Mouse (Mus musculus) stomach, embryonic 15.5 days (tissue): ENCODE data around the gene Bach2. TPM values are rescaled to one million over a fixed set of nuclear protein-coding genes. Genes with fewer than 3 reads are reported as not detected.

Experiments
- ATAC-seq: fragments of 200-750 bp; cut with Nextera tagmentation; 2 replicates; pipeline ENCODE4 v1.8.0; 2017; ENCODE audit warnings: low read depth, moderate number of reproducible peaks, moderate TSS enrichment; ENCODE audit not compliant: insufficient read depth, low FRiP score
- H3K27ac ChIP-seq: fragments of 300-500 bp; sonication (generic); 2 replicates; pipeline ENCODE4 v1.5.1; 2015; ENCODE audit warnings: mild to moderate bottlenecking, inconsistent platforms
- H3K27me3 ChIP-seq: fragments of 300-500 bp; sonication (generic); replicated peaks from 2 replicates; pipeline ENCODE4 v1.6.1; 2015; ENCODE audit warnings: inconsistent platforms
- H3K36me3 ChIP-seq: fragments of 300-500 bp; sonication (generic); 2 replicates; pipeline ENCODE4 v1.6.1; 2015; ENCODE audit warnings: inconsistent platforms
- H3K4me1 ChIP-seq: fragments of 300-500 bp; sonication (generic); 2 replicates; pipeline ENCODE4 v1.6.1; 2015; ENCODE audit warnings: inconsistent platforms
- H3K4me2 ChIP-seq: fragments of 300-500 bp; sonication (generic); 2 replicates; pipeline ENCODE4 v1.6.1; 2015; ENCODE audit warnings: mild to moderate bottlenecking, inconsistent platforms
- H3K4me3 ChIP-seq: fragments of 300-500 bp; sonication (generic); replicated peaks from 2 replicates; pipeline ENCODE4 v1.5.1; 2015; ENCODE audit warnings: inconsistent platforms
- H3K9ac ChIP-seq: fragments of 300-500 bp; sonication (generic); 2 replicates; pipeline ENCODE4 v1.6.1; 2015; ENCODE audit warnings: inconsistent platforms
- H3K9me3 ChIP-seq: fragments of 300-500 bp; sonication (generic); 2 replicates; pipeline ENCODE4 v1.6.1; 2016; ENCODE audit warnings: inconsistent platforms
- WGBS: fragments of 180-500 bp; shearing (Covaris S2); methylation state at CpG from one replicate; pipeline ENCODE4 v1.1.7; 2015; 5-methylcytosine and 5-hydroxymethylcytosine counted together
- polyA plus RNA-seq: library from polyadenylated mRNA; unstranded; fragments of >200 nt; fragmentation: Nextera tagmentation; extraction: Ambion mirVana; gene quantifications from 2 replicates; pipeline ENCODE4 v1.2.1, GENCODE M21; 2015

Bach2 gene
- polyA plus RNA-seq, 1 experiment from 2014 or later: 5.2 TPM

GRCm38 (mm10) chr4:32245586-32245985, 7.0 kb downstream of the Bach2 start:
- 82% methylated on average over 6 of the region's 6 CpGs for WGBS
- H3K4me2 ChIP-seq: no peak overlapping the region
- H3K9ac ChIP-seq: no peak overlapping the region
- H3K4me3 ChIP-seq: no peak overlapping the region
- H3K36me3 ChIP-seq: no peaks in the 10 kb centered on the region
- no peak overlapping the region for H3K27ac ChIP-seq
- ATAC-seq: no peak
- H3K27me3 ChIP-seq: no peaks in the 10 kb centered on the region
- peaks cover 18% of the 10 kb centered on the region for H3K4me1 ChIP-seq
- H3K9me3 ChIP-seq: no peaks in the 10 kb centered on the region

- Histone ChIP-seq H3K36me3 (no peaks in the 10 kb centered on the region), H3K9ac (no peak overlapping the region), H3K4me3 (no peak overlapping the region), H3K27me3 (no peaks in the 10 kb centered on the region), H3K4me2 (no peak overlapping the region), H3K27ac (no peak overlapping the region), H3K4me1 (peaks cover 22% of the 10 kb centered on the region), H3K9me3 (no peaks in the 10 kb centered on the region)
- no peak for ATAC-seq
- 85% methylated on average over 6 of the region's 6 CpGs for WGBS
Measured at GRCm38 (mm10) chr4:32246020-32246419, 7.4 kb downstream of the Bach2 start.

DNA sequence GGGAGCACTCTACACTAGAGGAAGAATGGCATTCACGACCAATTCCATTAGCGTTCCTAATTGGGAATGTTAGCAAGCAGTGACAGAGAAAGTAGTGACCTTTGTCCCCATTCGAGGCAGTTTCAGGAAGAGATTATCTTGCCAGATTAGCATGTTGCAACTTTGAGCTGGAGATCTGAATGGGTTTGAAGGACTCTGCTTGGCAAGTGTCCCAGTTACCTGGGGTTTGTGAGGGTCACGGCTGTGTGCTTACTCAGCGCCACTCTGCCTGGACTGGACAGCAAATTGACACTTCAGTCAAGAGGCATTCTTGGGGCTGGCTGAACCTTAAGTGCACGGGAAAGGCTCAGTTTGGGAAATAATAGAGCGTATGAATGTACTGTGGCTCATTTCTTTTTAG, 8.2 kb downstream of the Bach2 start:
- H3K9ac ChIP-seq: no peak overlapping the region
- H3K36me3 ChIP-seq: no peaks in the 10 kb centered on the region
- H3K4me2 ChIP-seq: no peak overlapping the region
- no peak overlapping the region for H3K27ac ChIP-seq
- H3K4me1 ChIP-seq: peaks cover 25% of the 10 kb centered on the region
- no peak overlapping the region for H3K4me3 ChIP-seq
- 31% methylated on average over 7 of the region's 7 CpGs for WGBS
- no peaks in the 10 kb centered on the region for H3K27me3 ChIP-seq
- no peaks in the 10 kb centered on the region for H3K9me3 ChIP-seq
- ATAC-seq: no peak

DNA sequence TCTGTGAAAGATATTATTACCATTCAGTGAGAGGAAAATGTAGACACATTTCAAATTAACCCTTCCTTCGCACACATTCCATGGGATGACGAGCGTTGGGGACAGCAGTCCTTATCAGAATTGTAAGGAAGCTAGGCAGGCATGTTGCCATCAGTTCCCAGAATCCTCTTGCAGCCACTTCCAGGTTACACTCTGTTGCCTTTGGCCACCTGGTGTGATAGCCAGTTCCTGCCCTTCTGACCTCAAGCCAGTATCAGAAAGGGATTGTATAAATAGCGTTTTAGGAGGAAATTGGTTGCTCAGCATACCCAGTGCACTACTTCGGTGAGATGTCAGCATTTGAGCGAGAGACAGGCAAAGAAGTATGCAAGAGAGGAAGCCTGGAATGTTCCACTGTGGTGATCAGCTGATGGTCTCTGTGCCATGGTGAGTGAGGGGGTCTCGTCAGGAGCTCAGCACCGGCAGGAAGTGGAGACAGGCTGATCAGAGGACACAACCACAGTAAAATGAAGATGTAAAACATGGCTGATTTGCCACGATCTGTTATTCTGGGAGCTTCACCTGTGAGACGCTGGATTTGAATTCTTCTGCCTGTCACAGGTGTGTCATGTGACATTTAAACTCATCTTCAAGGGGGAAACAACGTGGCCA, 9.0 kb downstream of the Bach2 start:
- ATAC-seq: no peak
- Histone ChIP-seq H3K27ac (no peak overlapping the region), H3K4me2 (no peak overlapping the region)

GRCm38 (mm10) chr4:32248236-32248635, 9.6 kb downstream of the Bach2 start:
- Histone ChIP-seq H3K9me3 (no peaks in the 10 kb centered on the region), H3K9ac (no peak overlapping the region), H3K36me3 (no peaks in the 10 kb centered on the region), H3K27me3 (no peaks in the 10 kb centered on the region), H3K4me1 (peaks cover 25% of the 10 kb centered on the region), H3K4me3 (no peak overlapping the region), H3K4me2 (no peak overlapping the region), H3K27ac (no peak overlapping the region)
- WGBS: 33% methylated on average over 6 of the region's 6 CpGs
- peak; percentile 48; the same call in 1 of the 2 replicates for ATAC-seq

More for the DNA sequence above, 9.0 kb downstream of the Bach2 start:
- 64% methylated on average over 11 of the region's 11 CpGs for whole genome bisulfite sequencing
- Histone ChIP-seq H3K27me3 (no peaks in the 10 kb centered on the region), H3K36me3 (no peaks in the 10 kb centered on the region), H3K9ac (no peak overlapping the region), H3K4me3 (no peak overlapping the region), H3K4me1 (peaks cover 25% of the 10 kb centered on the region), H3K9me3 (no peaks in the 10 kb centered on the region)

DNA sequence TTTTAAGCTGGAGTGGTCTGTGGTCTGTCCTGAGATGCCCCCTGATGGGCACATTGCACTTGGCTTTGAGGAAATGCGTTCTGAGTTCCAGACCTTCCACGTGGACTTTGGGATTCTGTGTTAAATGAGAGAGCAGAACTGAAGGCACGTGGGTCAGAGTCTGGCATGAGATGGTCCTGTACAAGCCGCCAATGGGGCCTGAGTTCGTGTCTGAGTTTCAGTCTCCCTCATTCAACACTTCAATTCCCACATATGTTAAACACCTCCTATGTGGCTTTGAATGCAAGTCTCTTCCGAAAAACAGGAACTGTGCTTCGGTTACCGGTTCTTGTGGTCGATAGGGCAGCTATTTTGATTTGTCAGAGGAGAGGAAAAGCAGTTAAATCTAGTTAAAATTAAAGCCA, 10.4 kb downstream of the Bach2 start:
- Histone ChIP-seq H3K4me2 (no peak overlapping the region), H3K36me3 (no peaks in the 10 kb centered on the region), H3K4me1 (peaks cover 22% of the 10 kb centered on the region), H3K27ac (no peak overlapping the region), H3K9ac (no peak overlapping the region), H3K27me3 (no peaks in the 10 kb centered on the region), H3K9me3 (no peaks in the 10 kb centered on the region), H3K4me3 (no peak overlapping the region)
- 72% methylated on average over 9 of the region's 9 CpGs for WGBS
- no peak for ATAC-seq

GRCm38 (mm10) chr4:32249748-32250332, 11.2 kb downstream of the Bach2 start:
- H3K27ac ChIP-seq: peak overlapping the region; percentile 78
- peaks cover 22% of the 10 kb centered on the region for H3K4me1 ChIP-seq
- H3K36me3 ChIP-seq: no peaks in the 10 kb centered on the region
- H3K9ac ChIP-seq: no peak overlapping the region
- H3K9me3 ChIP-seq: no peaks in the 10 kb centered on the region
- no peaks in the 10 kb centered on the region for H3K27me3 ChIP-seq
- peak overlapping the region; percentile 49 for H3K4me2 ChIP-seq
- 65% methylated on average over 15 of the region's 15 CpGs for WGBS
- H3K4me3 ChIP-seq: peak overlapping the region; percentile 14; the same call in 1 of the 2 replicates
- no peak for ATAC-seq

DNA sequence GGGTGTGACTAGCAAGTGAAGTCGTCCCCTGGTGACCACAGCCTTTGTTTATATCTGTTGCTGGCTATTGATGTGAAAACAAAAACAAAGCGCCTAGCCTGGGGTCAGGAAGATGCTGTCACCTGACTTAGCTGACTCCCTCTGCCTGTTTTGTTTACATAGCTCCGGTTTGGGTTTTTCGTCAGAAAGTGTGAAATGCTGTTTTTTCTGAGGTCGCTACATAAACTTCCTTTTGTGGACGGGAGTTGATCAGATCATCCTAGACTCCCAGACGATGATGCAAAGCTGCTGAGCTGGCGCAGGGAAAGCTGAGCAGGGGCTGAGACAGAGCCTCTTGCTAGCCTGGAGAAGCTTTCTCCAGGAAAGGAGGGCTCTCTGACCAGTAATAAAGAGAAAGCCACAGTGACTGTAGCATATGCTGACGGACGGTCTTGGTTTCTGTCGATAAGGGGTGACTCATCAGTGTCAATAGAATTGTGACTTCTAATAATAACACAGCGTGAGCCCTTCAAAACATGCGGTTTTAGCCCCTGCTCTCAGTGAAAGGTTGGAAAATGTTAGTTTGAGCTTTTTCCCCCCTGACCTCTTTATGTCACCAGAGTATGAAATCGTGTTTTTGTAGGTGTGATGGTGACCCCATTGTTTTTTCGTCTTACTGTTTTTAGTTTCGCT, 11.9 kb downstream of the Bach2 start:
- H3K9me3 ChIP-seq: no peaks in the 10 kb centered on the region
- H3K4me1 ChIP-seq: peaks cover 22% of the 10 kb centered on the region
- no peak overlapping the region for H3K9ac ChIP-seq
- no peaks in the 10 kb centered on the region for H3K36me3 ChIP-seq
- H3K4me3 ChIP-seq: peak overlapping the region; percentile 14; the same call in 1 of the 2 replicates
- no peaks in the 10 kb centered on the region for H3K27me3 ChIP-seq
- H3K4me2 ChIP-seq: peak overlapping the region; percentile 49
- 9% methylated on average over 16 of the region's 16 CpGs for WGBS
- ATAC-seq: no peak
- H3K27ac ChIP-seq: peak overlapping the region; percentile 78

- WGBS: 13% methylated on average over 8 of the region's 8 CpGs
- H3K9me3 ChIP-seq: no peaks in the 10 kb centered on the region
- peak overlapping the region; percentile 49 for H3K4me2 ChIP-seq
- H3K4me1 ChIP-seq: peaks cover 22% of the 10 kb centered on the region
- H3K4me3 ChIP-seq: peak overlapping the region; percentile 14; the same call in 1 of the 2 replicates
- ATAC-seq: peak; percentile 61
- no peak overlapping the region for H3K9ac ChIP-seq
- no peaks in the 10 kb centered on the region for H3K36me3 ChIP-seq
- peak overlapping the region; percentile 78 for H3K27ac ChIP-seq
- no peaks in the 10 kb centered on the region for H3K27me3 ChIP-seq
Measured at GRCm38 (mm10) chr4:32251005-32251365, 12.4 kb downstream of the Bach2 start.

DNA sequence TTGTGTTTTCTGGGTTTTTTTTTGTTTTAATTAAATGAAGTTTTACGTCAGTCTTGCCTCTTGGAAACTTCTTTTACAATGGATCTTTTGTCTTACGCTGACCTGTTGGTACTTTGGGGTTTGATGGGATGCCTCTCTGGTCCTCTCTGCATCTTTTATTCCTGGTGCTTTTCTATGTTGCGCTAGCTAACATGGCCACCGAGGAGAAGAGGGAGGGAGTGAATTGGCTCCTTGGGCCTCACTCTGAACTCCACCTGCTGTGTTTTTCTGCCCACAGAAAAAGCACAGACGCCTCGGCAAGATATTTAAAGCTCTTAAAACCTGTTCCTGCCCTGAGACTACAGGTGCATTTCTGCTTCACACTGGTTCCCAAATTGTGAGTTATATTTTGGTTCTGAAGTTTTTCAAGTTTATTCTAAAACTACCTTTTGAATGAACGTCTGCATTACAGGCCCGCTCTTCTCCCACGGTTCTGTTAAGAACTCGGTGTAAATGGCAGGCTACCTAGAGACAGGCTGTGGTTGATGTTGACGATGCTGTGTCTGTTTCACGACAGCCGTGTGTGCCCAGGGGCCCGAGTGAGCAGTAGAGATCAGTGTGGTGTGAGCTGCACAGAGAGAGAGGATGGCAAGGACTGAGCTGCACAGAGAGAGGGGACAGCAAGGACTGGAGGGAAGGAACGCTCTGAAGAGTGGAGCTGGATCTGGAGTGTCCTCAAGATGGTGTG, 13.5 kb downstream of the Bach2 start:
- no peaks in the 10 kb centered on the region for H3K9me3 ChIP-seq
- no peak overlapping the region for H3K4me3 ChIP-seq
- H3K27me3 ChIP-seq: no peaks in the 10 kb centered on the region
- H3K4me1 ChIP-seq: peaks cover 22% of the 10 kb centered on the region
- no peak overlapping the region for H3K27ac ChIP-seq
- 77% methylated on average over 15 of the region's 15 CpGs for WGBS
- no peaks in the 10 kb centered on the region for H3K36me3 ChIP-seq
- no peak overlapping the region for H3K4me2 ChIP-seq
- no peak for ATAC-seq
- no peak overlapping the region for H3K9ac ChIP-seq

DNA sequence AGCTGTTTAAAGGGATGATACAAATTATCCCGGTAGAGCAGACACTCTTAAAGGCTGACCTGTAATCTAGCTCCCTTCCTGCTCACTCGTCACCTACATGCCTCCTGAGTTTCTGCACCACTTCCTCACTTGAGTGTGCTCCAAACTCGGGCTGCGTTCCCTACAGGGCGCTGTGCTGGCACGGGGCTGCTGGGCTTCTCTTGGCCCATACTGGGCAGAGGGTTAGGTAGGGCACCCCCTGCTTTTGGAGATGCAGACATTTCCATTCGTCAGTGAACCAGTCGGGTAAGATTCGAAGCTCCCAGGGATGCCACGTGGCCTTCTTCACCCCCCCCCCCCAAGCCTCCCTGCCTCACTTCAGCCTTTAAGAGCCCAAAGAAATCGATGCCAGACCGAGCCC, 19.1 kb downstream of the Bach2 start:
- no peaks in the 10 kb centered on the region for H3K36me3 ChIP-seq
- H3K27ac ChIP-seq: no peak overlapping the region
- no peaks in the 10 kb centered on the region for H3K9me3 ChIP-seq
- no peak for ATAC-seq
- no peaks in the 10 kb centered on the region for H3K4me1 ChIP-seq
- no peak overlapping the region for H3K4me2 ChIP-seq
- no peak overlapping the region for H3K4me3 ChIP-seq
- H3K9ac ChIP-seq: no peak overlapping the region
- no peaks in the 10 kb centered on the region for H3K27me3 ChIP-seq
- 69% methylated on average over 12 of the region's 12 CpGs for WGBS

DNA sequence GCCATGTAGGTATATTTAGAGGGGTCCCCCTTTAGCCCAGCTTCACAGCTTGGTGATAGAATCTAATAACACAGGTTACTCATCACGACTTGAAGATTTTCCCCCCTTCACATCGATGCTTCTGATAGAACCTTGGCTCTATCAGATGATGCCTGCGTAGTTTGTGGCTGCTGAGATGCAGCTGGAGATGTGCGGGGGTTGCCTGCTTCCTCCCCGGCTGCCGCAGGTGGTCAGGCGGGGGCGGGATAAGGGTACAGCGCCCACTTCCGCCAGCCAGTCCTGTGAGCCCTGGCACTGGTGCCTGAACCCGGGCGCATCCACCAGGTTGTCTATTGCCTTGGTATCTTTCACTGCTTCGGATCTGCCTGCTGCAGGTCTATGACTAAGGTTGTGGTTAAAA, 19.5 kb downstream of the Bach2 start:
- H3K36me3 ChIP-seq: no peaks in the 10 kb centered on the region
- H3K4me1 ChIP-seq: no peaks in the 10 kb centered on the region
- no peaks in the 10 kb centered on the region for H3K9me3 ChIP-seq
- H3K27ac ChIP-seq: no peak overlapping the region
- no peaks in the 10 kb centered on the region for H3K27me3 ChIP-seq
- no peak for ATAC-seq
- no peak overlapping the region for H3K9ac ChIP-seq
- H3K4me3 ChIP-seq: no peak overlapping the region
- no peak overlapping the region for H3K4me2 ChIP-seq
- WGBS: 84% methylated on average over 13 of the region's 13 CpGs
